Mouse (Mus musculus): ENCODE data around the gene Lrrc2.

The Lrrc2 gene

GRCm38 (mm10) chr9:110951397-110951796, at the start of gene Lrrc2:
Gene Lrrc2 (plus strand): TSS chr9:110951545.
- no peak for DNase-seq

- DNase-seq = no peak
Measured at GRCm38 (mm10) chr9:110902271-110902670, 49.1 kb upstream of the Lrrc2 start.

GRCm38 (mm10) chr9:110907201-110907837, 44.0 kb upstream of the Lrrc2 start:
- DNase-seq = no peak

GRCm38 (mm10) chr9:110907838-110908630, 43.3 kb upstream of the Lrrc2 start:
- no peak for DNase-seq

- no peak for DNase-seq
Measured at GRCm38 (mm10) chr9:110908631-110909016, 42.7 kb upstream of the Lrrc2 start.

- peak; percentile 68 for DNase-seq
Measured at GRCm38 (mm10) chr9:110909371-110909967, 41.9 kb upstream of the Lrrc2 start.

- no peak for DNase-seq
Measured at GRCm38 (mm10) chr9:110914631-110915236, 36.6 kb upstream of the Lrrc2 start.

- DNase-seq = no peak
Measured at GRCm38 (mm10) chr9:110915466-110915865, 35.9 kb upstream of the Lrrc2 start.

GRCm38 (mm10) chr9:110916786-110917185, 34.6 kb upstream of the Lrrc2 start, which contains the start of gene Fam240a:
Gene Fam240a (minus strand): TSS chr9:110916861.
- no peak for DNase-seq

GRCm38 (mm10) chr9:110920665-110921419, 30.5 kb upstream of the Lrrc2 start:
- DNase-seq = peak; percentile 95

- DNase-seq = no peak
Measured at GRCm38 (mm10) chr9:110922759-110923158, 28.6 kb upstream of the Lrrc2 start.

- DNase-seq = no peak
Measured at GRCm38 (mm10) chr9:110931573-110931972, 19.8 kb upstream of the Lrrc2 start.

GRCm38 (mm10) chr9:110933850-110934437, 17.4 kb upstream of the Lrrc2 start:
- DNase-seq = peak; percentile 96

- peak; percentile 93 for DNase-seq
Measured at GRCm38 (mm10) chr9:110935941-110936340, 15.4 kb upstream of the Lrrc2 start.

- DNase-seq = no peak
Measured at GRCm38 (mm10) chr9:110937506-110938490, 13.5 kb upstream of the Lrrc2 start.

GRCm38 (mm10) chr9:110944265-110944664, 7.1 kb upstream of the Lrrc2 start:
- DNase-seq = no peak

GRCm38 (mm10) chr9:110945343-110945742, 6.0 kb upstream of the Lrrc2 start:
- DNase-seq = no peak

- no peak for DNase-seq
Measured at GRCm38 (mm10) chr9:110945926-110946325, 5.4 kb upstream of the Lrrc2 start, which contains the start of gene Tdgf1. Gene Tdgf1 (minus strand): TSS chr9:110946158.

- peak; percentile 79 for DNase-seq
Measured at GRCm38 (mm10) chr9:110946548-110947044, 4.7 kb upstream of the Lrrc2 start.

GRCm38 (mm10) chr9:110947261-110947661, 4.1 kb upstream of the Lrrc2 start:
- peak; percentile 54 for DNase-seq

GRCm38 (mm10) chr9:110947900-110948299, 3.4 kb upstream of the Lrrc2 start:
- DNase-seq = no peak
